Mouse (Mus musculus): ENCODE data around the gene Cela1. TPM values are rescaled to one million over a fixed set of nuclear protein-coding genes. Genes with fewer than 3 reads are reported as not detected.

The Cela1 gene
- total RNA-seq, 2 experiments from 2014 or later = 1.7 to 5.0 TPM

GRCm38 (mm10) chr15:100708433-100709078 lies 20.8 kb upstream of the Cela1 start:
- no peak for DNase-seq (ENCODE audit: low spot score in 2 of 2)
- intact Hi-C loops (cut with DNase I) = no loop called here

DNA sequence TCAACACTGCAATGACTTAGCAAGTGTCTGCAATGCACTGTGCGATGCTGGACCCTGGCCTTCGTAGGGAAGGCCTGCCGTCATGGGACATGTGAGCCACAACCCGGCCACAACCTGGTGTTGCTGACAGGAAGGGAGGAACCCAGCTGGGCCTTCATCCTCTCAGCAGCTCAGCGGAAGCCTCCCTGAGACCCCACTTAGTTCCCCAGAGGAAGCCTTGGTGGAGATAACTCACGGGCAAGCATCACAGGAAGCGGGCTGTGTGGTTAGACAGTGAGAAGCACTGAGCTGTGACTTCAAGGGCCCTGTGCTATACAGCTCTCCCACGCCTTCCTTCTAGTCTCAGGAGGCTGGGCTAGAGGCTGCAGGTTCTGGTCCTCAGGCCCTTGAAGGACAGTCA lies 18.5 kb upstream of the Cela1 start:
- DNase-seq (ENCODE audit: low spot score in 2 of 2) = no peak
- intact Hi-C loops (cut with DNase I) = no loop called here

GRCm38 (mm10) chr15:100705376-100705775 lies 17.7 kb upstream of the Cela1 start:
- DNase-seq (ENCODE audit: low spot score in 2 of 2) = no peak
- intact Hi-C loops (cut with DNase I) = no loop called here

GRCm38 (mm10) chr15:100703913-100704312 lies 16.2 kb upstream of the Cela1 start:
- no peak for DNase-seq (ENCODE audit: low spot score in 2 of 2)
- intact Hi-C loops (cut with DNase I) = no loop called here

GRCm38 (mm10) chr15:100701856-100702255 lies 14.1 kb upstream of the Cela1 start:
- intact Hi-C loops (cut with DNase I) = no loop called here
- no peak for DNase-seq (ENCODE audit: low spot score in 2 of 2)

GRCm38 (mm10) chr15:100701108-100701507 lies 13.4 kb upstream of the Cela1 start:
- peak in 1 of 2 experiments; percentile 36 for DNase-seq (ENCODE audit: low spot score in 2 of 2)
- intact Hi-C loops (cut with DNase I) = no loop called here

DNA sequence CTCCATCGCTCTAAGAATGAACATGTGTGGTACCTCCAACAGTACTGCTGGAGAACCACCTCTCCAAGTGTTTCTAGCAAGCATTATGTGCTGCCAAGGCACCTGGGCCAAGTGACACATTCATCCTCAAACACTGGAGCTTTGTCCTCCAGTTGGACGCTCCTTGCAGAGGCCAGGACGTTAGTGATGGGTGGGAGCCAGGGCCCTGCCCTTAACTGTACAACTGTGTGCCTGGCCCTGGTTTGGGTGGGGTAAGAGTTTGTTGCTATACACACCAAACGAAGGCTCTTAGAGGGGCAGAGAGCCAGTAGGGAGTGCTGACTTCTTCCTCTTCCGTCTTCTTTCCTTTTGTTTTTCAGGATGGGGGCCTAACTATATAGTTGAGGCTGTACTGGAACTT lies 12.7 kb upstream of the Cela1 start:
- intact Hi-C loops (cut with DNase I) = no loop called here
- DNase-seq (ENCODE audit: low spot score in 2 of 2) = no peak

DNA sequence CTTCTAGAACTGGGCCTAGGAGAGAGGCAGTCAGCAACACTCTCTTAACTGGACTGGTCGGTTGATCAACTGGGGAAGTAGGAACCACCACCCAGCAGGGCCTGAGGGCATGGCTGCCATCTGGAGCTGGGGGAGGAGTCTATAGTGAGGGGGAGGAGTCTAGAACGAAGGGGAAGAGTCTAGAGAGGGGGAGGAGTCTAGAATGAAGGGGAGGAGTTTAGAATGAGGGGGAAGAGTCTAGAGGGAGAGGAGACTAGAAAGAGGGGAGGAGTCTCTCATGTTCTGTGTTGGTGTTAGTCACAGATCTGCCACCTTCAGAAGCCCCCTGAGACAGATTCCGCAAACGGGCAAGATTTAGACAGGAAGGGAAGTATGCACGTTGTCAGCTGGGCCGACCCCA lies 11.7 kb upstream of the Cela1 start:
- no peak for DNase-seq (ENCODE audit: low spot score in 2 of 2)
- intact Hi-C loops (cut with DNase I) = no loop called here

GRCm38 (mm10) chr15:100698078-100698477 lies 10.4 kb upstream of the Cela1 start:
- intact Hi-C loops (cut with DNase I) = no loop called here
- no peak for DNase-seq (ENCODE audit: low spot score in 2 of 2)

- no peak for DNase-seq (ENCODE audit: low spot score in 2 of 2)
- intact Hi-C loops (cut with DNase I) = no loop called here
These were observed 6.7 kb upstream of the Cela1 start for GRCm38 (mm10) chr15:100694406-100694805.

GRCm38 (mm10) chr15:100691990-100692389 lies 4.3 kb upstream of the Cela1 start:
- intact Hi-C loops (cut with DNase I) = no loop called here
- no peak for DNase-seq (ENCODE audit: low spot score in 2 of 2)

GRCm38 (mm10) chr15:100686989-100687388 lies 732 bp downstream of the Cela1 start:
- intact Hi-C loops (cut with DNase I) = loop anchor here (10.0 kb wide), 1 partner anchor 192 kb away; the partner anchor contains the start of gene Csrnp2

DNA sequence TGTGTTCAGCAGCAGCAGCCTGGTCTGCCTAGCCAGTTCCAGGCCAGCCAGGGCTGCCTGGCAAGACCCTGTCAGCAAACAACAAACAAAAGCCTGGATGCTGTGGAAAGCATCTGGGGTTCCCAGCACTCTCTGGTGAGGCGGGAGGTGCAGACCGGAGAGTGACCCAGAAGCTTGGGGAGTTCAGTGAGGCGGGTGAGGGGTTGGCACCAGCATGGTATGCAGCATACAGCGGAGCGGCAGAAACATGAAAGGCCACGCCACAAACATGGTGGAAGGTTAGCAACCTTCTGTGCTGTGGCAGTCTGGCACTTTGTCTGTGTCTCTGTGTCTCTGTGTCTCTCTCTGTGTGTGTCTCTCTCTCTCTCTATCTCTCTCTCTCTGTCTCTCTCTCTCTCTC lies 1.3 kb downstream of the Cela1 start:
- DNase-seq (ENCODE audit: low spot score in 2 of 2) = no peak
- intact Hi-C loops (cut with DNase I) = loop anchor here (10.0 kb wide), 1 partner anchor 192 kb away; the partner anchor contains the start of gene Csrnp2

More at GRCm38 (mm10) chr15:100686989-100687388, 732 bp downstream of the Cela1 start:
- DNase-seq (ENCODE audit: low spot score in 2 of 2) = peak; percentile 25 to 70

- intact Hi-C loops (cut with DNase I) = loop anchor here (10.0 kb wide), 1 partner anchor 191 kb away; the partner anchor contains the start of gene Csrnp2
- no peak for DNase-seq (ENCODE audit: low spot score in 2 of 2)
These were observed 1.9 kb downstream of the Cela1 start for GRCm38 (mm10) chr15:100685849-100686248.

GRCm38 (mm10) chr15:100685255-100685654 lies 2.5 kb downstream of the Cela1 start:
- no peak for DNase-seq (ENCODE audit: low spot score in 2 of 2)
- intact Hi-C loops (cut with DNase I) = loop anchor here (10.0 kb wide), 1 partner anchor 190 kb away; the partner anchor contains the start of gene Csrnp2

DNA sequence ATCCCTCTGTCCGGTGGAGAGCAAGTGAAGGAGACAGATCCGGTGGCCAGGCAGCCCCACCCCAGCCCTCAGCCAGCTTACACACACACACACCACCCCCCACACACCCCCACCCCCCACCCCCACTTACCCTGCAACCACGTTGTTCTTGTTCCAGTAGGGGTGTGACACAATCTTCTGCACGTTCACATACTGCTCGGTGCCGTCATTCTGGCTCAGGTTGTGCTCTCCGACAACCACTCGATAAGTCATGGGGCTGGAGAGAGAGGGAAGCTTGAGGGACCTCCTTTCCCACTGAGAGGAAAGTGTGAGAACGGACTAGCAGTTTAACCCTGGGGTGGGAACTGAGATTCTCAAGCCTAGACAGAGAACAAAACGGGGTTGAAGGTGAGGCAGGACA lies 3.3 kb downstream of the Cela1 start:
- DNase-seq (ENCODE audit: low spot score in 2 of 2) = no peak
- intact Hi-C loops (cut with DNase I) = loop anchor here (5.0 to 10.0 kb wide), 3 partner anchors 47 to 190 kb away; partner anchors contain the start of genes Csrnp2 and Smagp

GRCm38 (mm10) chr15:100683041-100683440 lies 4.7 kb downstream of the Cela1 start:
- intact Hi-C loops (cut with DNase I) = loop anchor here (2.0 to 10.0 kb wide), 4 partner anchors 46 to 214 kb away; partner anchors contain the start of genes Csrnp2, Letmd1 and Smagp
- peak; percentile 82 to 83 for DNase-seq (ENCODE audit: low spot score in 2 of 2)

DNA sequence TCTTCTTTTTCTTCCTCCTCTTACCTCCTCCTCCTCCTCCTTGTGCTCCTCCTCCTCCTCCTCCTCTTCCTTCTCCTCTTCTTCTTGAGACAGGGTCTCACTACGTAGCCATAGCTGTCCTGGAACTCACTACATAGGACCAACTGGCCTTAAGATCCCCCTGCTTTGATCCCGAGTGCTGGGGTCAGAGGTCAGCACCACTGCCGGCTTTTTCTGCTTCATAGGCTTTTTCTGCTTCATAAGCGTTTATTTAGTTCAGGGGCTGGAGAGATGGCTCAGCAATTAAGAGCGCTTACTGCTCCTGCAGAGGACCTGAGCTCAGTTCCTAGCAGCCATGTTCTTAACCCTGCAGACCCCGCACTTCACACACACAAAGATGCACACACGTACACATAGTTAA lies 6.0 kb downstream of the Cela1 start:
- no peak for DNase-seq (ENCODE audit: low spot score in 2 of 2)
- intact Hi-C loops (cut with DNase I) = loop anchor here (2.0 to 10.0 kb wide), 4 partner anchors 44 to 213 kb away; partner anchors contain the start of genes Csrnp2, Letmd1 and Smagp

DNA sequence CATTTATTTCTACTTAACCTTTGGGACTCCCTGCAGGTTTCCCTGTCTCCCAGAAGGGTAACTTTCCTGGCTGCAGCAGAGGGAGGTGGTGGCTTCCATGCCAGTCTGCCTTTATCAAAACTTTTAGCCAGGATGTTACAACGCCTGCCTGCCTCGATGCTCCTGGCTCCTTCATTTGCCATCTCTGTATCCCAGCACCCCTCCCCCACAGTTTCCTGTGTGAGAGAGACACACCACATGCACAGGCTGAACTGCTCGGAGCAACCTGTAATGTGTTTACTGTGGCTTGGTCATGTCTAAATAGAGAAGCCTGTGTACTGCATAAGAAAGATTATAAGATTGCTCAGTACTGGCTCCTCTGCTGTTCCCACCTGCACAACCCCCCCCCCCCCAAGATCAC lies 7.3 kb downstream of the Cela1 start:
- DNase-seq (ENCODE audit: low spot score in 2 of 2) = no peak
- intact Hi-C loops (cut with DNase I) = loop anchor here (5.0 to 10.0 kb wide), 3 partner anchors 43 to 186 kb away; partner anchors contain the start of genes Csrnp2 and Smagp

DNA sequence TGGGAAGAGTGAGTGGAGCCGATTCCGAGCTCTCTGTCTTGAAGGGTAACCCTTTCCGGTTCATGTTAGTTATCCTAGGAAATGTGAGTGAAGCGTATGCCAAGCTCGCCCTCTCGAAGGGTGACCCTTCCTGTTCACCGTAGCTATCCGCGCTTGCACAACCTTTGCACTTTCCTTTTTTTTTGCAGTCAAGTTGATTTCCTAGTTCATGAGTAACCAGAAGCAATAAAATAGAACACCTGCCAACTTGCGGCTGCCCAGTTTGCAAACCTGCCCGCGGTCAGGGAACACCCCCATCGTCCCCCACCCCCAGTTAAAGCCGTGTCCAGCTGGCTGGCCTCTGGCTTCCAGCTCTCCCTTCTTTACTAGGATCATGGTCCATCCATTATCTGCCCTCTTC lies 8.7 kb downstream of the Cela1 start:
- DNase-seq (ENCODE audit: low spot score in 2 of 2) = no peak
- intact Hi-C loops (cut with DNase I) = no loop called here

DNA sequence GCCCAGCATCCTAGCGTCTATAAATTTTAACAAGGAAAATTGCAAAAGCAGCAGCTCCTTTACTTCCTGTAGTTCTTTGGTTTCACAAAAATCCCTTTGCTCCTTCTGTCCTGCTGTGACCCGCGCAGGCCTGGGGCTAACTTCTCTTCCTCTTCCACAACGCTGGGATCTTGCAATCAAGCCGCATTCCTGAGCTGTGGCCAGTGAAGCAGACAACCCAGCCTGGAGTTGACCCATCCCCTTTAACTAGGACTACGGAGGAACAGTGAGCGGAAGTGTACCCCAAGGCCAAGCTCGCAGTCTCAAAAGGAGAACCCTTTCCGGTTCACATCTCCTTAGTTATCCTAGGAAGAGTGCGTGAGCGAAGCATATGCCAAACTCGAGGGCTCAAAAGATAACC lies 9.1 kb downstream of the Cela1 start:
- DNase-seq (ENCODE audit: low spot score in 2 of 2) = no peak
- intact Hi-C loops (cut with DNase I) = no loop called here

All from left cerebral cortex, postnatal 25 days (tissue).